Mouse (Mus musculus) erythroblast, embryonic 14.5 days (primary cell): Measurements from ENCODE around the gene Ccnk.

Experiments used
- GATA1 ChIP-seq: IDR thresholded peaks from 2 replicates; pipeline ENCODE4 v1.6.1; 2012; ENCODE audit warnings: low read length, inconsistent platforms, mixed read lengths
- TAL1 ChIP-seq: IDR thresholded peaks from 3 replicates; pipeline ENCODE4 v1.6.1; 2012; ENCODE audit warnings: low read length, inconsistent platforms, mixed read lengths

GRCm38 (mm10) chr12:108178331-108179245 lies 791 bp upstream of the Ccnk start:
- TF ChIP-seq GATA1 (no peak), TAL1 (no peak)
